Mouse (Mus musculus) hindbrain, embryonic 14.5 days (tissue): ENCODE measurements around the gene Plac9a. TPM values are rescaled to one million over a fixed set of nuclear protein-coding genes. Genes with fewer than 3 reads are reported as not detected.

ENCODE experiments used
- ATAC-seq: fragments of 200-750 bp; cut with Nextera tagmentation; 2 replicates; pipeline ENCODE4 v1.8.0; 2017; ENCODE audit warnings: moderate number of reproducible peaks, mild to moderate bottlenecking, moderate TSS enrichment, moderate library complexity; ENCODE audit not compliant: low FRiP score
- DNase-seq: peaks from one replicate; pipeline ENCODE4 v3.0.0-alpha.2; 2015; ENCODE audit warnings: low spot score
- H3K27ac ChIP-seq: fragments of 300-500 bp; sonication (generic); 2 replicates; pipeline ENCODE4 v1.5.1; 2014; ENCODE audit warnings: mild to moderate bottlenecking, moderate library complexity
- H3K27me3 ChIP-seq: fragments of 300-500 bp; sonication (generic); 2 replicates; pipeline ENCODE4 v1.6.1; 2014; ENCODE audit warnings: mild to moderate bottlenecking, low read length, mixed read lengths; ENCODE audit not compliant: control insufficient read depth, insufficient read depth
- H3K36me3 ChIP-seq: fragments of 300-500 bp; sonication (generic); replicated peaks from 2 replicates; pipeline ENCODE4 v1.6.1; 2014; ENCODE audit not compliant: control insufficient read depth, insufficient read depth
- H3K4me1 ChIP-seq: fragments of 300-500 bp; sonication (generic); replicated peaks from 2 replicates; pipeline ENCODE4 v1.6.1; 2014; ENCODE audit warnings: antibody characterized with exemption, low read length, mixed read lengths; ENCODE audit not compliant: control insufficient read depth, insufficient read depth
- H3K4me2 ChIP-seq: fragments of 300-500 bp; sonication (generic); replicated peaks from 2 replicates; pipeline ENCODE4 v1.6.1; 2014; ENCODE audit warnings: mild to moderate bottlenecking, moderate library complexity
- H3K4me3 ChIP-seq: fragments of 300-500 bp; sonication (generic); replicated peaks from 2 replicates; pipeline ENCODE4 v1.5.1; 2014; ENCODE audit warnings: mild to moderate bottlenecking, low read length
- H3K9ac ChIP-seq: fragments of 300-500 bp; sonication (generic); 2 replicates; pipeline ENCODE4 v1.6.1; 2014
- H3K9me3 ChIP-seq: fragments of 300-500 bp; sonication (generic); 2 replicates; pipeline ENCODE4 v1.6.1; 2016; ENCODE audit warnings: low read length; ENCODE audit not compliant: control insufficient read depth
- WGBS: fragments of 180-500 bp; shearing (Covaris S2); extraction: QIAGEN DNeasy Blood & Tissue Kit; methylation state at CpG from one replicate; pipeline ENCODE4 v1.1.7; 2014; 5-methylcytosine and 5-hydroxymethylcytosine counted together
- polyA plus RNA-seq: library from polyadenylated mRNA; unstranded; fragments of >200 nt; fragmentation: Nextera tagmentation; extraction: Ambion mirVana; gene quantifications from 2 replicates; pipeline ENCODE4 v1.2.1, GENCODE M21; 2014

The Plac9a gene
- polyA plus RNA-seq, 1 experiment from 2014 or later, result not detected

GRCm38 (mm10) chr14:25866832-25867231 is 36.1 kb downstream of the Plac9a start:
- no peak overlapping the region for H3K27ac ChIP-seq
- WGBS, result 84% methylated on average over 11 of the region's 11 CpGs
- H3K36me3 ChIP-seq, result no peaks in the 10 kb centered on the region
- H3K9ac ChIP-seq, result no peak overlapping the region
- no peaks in the 10 kb centered on the region for H3K9me3 ChIP-seq
- H3K27me3 ChIP-seq, result no peaks in the 10 kb centered on the region
- no peaks in the 10 kb centered on the region for H3K4me1 ChIP-seq
- DNase-seq (no peak), ATAC-seq (no peak)
- no peak overlapping the region for H3K4me2 ChIP-seq
- no peak overlapping the region for H3K4me3 ChIP-seq

- Histone ChIP-seq H3K9ac (no peak overlapping the region), H3K27me3 (no peaks in the 10 kb centered on the region), H3K4me2 (no peak overlapping the region), H3K4me3 (no peak overlapping the region), H3K36me3 (no peaks in the 10 kb centered on the region), H3K9me3 (no peaks in the 10 kb centered on the region), H3K4me1 (no peaks in the 10 kb centered on the region), H3K27ac (no peak overlapping the region)
- DNase-seq, result no peak
- ATAC-seq, result no peak
- WGBS, result 97% methylated on average over 6 of the region's 6 CpGs
Observed at GRCm38 (mm10) chr14:25866384-25866783, 36.5 kb downstream of the Plac9a start.

GRCm38 (mm10) chr14:25865251-25865650 is 37.6 kb downstream of the Plac9a start:
- WGBS, result 87% methylated on average over 5 of the region's 5 CpGs
- Histone ChIP-seq H3K4me1 (no peaks in the 10 kb centered on the region), H3K4me2 (no peak overlapping the region), H3K27ac (no peak overlapping the region), H3K4me3 (no peak overlapping the region), H3K27me3 (no peaks in the 10 kb centered on the region), H3K9me3 (no peaks in the 10 kb centered on the region), H3K9ac (no peak overlapping the region), H3K36me3 (no peaks in the 10 kb centered on the region)
- no peak for DNase-seq
- no peak for ATAC-seq

- DNase-seq (no peak), ATAC-seq (no peak)
- H3K4me3 ChIP-seq, result no peak overlapping the region
- H3K4me1 ChIP-seq, result no peaks in the 10 kb centered on the region
- H3K27ac ChIP-seq, result no peak overlapping the region
- H3K4me2 ChIP-seq, result no peak overlapping the region
- no peaks in the 10 kb centered on the region for H3K9me3 ChIP-seq
- no peaks in the 10 kb centered on the region for H3K36me3 ChIP-seq
- H3K27me3 ChIP-seq, result no peaks in the 10 kb centered on the region
- no peak overlapping the region for H3K9ac ChIP-seq
- WGBS, result 94% methylated on average over 2 of the region's 2 CpGs
Observed at GRCm38 (mm10) chr14:25863721-25864120, 39.2 kb downstream of the Plac9a start.

DNA sequence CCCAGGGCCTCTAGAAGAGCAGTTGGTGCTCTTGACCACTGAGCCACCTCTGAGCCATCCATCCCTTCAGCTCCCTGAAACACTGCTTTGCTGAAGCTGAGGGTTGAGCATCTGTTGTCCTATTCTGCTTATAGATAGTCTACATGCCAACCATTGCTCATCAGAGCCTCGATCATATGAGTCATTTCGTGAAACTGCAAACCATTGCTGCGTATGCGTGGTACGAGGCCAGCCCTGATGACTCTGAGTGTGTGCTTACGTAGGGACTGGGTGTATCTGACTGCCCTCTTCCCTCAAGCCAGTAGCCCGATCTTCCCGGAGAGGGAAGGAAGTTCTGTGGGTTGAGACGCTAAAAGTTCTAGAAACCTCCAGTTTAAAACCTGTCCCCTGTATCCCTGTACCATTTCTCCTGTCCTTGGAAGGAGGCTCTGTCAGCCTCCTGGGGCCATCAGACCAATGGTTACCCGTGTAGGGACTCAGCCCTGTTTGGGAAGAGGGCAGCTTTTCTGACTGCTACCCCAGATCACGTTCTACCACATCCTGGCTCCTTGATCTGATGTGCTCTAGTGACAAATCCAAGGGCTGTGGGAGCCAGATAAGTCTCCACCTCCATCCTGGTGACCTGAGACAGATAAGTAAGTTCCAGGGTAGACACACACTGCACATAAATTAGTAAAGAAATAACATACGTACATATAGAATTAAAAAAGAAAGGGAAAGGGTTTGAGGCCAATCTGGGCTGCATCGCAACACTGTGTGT is 40.9 kb downstream of the Plac9a start:
- Histone ChIP-seq H3K27me3 (no peaks in the 10 kb centered on the region), H3K4me3 (no peak overlapping the region), H3K9me3 (no peaks in the 10 kb centered on the region), H3K4me1 (no peaks in the 10 kb centered on the region), H3K9ac (no peak overlapping the region), H3K4me2 (no peak overlapping the region), H3K27ac (no peak overlapping the region), H3K36me3 (no peaks in the 10 kb centered on the region)
- ATAC-seq, result no peak
- 93% methylated on average over 13 of the region's 13 CpGs for WGBS
- no peak for DNase-seq

- ATAC-seq (no peak), DNase-seq (no peak)
- Histone ChIP-seq H3K9ac (no peak overlapping the region), H3K4me3 (no peak overlapping the region), H3K27me3 (no peaks in the 10 kb centered on the region), H3K4me2 (no peak overlapping the region), H3K4me1 (no peaks in the 10 kb centered on the region), H3K36me3 (no peaks in the 10 kb centered on the region), H3K27ac (no peak overlapping the region), H3K9me3 (no peaks in the 10 kb centered on the region)
- 92% methylated on average over 8 of the region's 8 CpGs for WGBS
Observed at GRCm38 (mm10) chr14:25857940-25858339, 45.0 kb downstream of the Plac9a start.

DNA sequence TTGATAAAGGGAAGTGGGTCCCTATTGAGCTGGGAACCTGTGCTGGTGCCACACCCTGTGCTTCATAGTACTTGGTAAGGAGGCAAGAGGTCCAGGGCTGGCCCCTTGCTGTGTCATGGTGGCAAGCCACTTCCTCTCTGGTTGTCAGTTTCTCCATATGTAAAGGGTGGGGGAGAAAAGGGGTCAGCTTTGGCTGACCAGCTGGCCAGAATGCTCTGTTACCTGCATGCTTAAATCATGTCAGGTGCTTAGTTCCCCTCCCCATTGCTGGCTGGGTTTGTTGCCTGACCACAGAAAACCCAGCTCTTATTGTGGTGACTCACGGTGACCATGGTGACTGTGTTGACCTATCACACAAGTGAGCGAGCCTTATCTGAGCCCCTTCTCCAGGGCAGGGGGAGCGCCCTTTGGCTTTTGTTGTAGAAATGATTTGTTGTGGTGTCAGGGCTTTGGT is 45.7 kb downstream of the Plac9a start:
- no peak overlapping the region for H3K27ac ChIP-seq
- H3K4me2 ChIP-seq, result no peak overlapping the region
- H3K9ac ChIP-seq, result no peak overlapping the region
- H3K9me3 ChIP-seq, result no peaks in the 10 kb centered on the region
- no peaks in the 10 kb centered on the region for H3K27me3 ChIP-seq
- DNase-seq (no peak), ATAC-seq (no peak)
- H3K4me3 ChIP-seq, result no peak overlapping the region
- no peaks in the 10 kb centered on the region for H3K36me3 ChIP-seq
- no peaks in the 10 kb centered on the region for H3K4me1 ChIP-seq
- 57% methylated on average over 3 of the region's 3 CpGs for WGBS

DNA sequence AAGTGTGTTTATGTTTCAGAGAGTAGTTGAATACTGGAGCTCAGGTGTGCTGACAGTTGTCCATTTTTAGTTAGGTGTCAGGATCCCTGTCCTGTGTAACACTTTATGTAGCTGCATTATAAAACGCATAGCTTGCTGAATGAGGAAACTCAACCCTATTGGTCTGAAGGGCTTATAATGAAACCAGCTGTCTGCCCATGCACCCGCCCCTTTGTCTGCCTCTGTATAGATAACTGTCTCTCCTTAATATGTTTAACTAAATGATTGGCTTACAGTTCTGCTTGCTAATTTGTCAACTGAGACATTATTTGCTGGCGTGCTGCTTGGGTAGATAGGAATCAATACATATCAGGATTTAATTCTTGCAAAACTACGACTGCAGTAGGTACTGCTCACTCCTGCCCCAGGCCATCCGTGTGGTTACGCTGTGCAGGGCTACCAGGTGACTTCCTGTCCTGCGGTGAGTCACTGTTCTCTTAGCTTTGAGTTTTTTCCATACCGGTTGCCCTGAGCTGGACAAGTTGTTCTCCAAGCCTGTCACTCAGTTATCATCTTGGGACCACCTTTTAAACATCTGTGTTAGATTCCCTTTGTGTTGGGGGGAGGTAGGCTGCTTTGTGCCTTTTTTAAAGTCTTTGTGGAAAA is 47.5 kb downstream of the Plac9a start:
- Histone ChIP-seq H3K9me3 (no peaks in the 10 kb centered on the region), H3K27me3 (no peaks in the 10 kb centered on the region), H3K4me2 (no peak overlapping the region), H3K27ac (no peak overlapping the region), H3K9ac (no peak overlapping the region), H3K4me1 (no peaks in the 10 kb centered on the region), H3K36me3 (no peaks in the 10 kb centered on the region), H3K4me3 (no peak overlapping the region)
- WGBS, result 72% methylated on average over 8 of the region's 8 CpGs
- no peak for ATAC-seq
- DNase-seq, result no peak

- Histone ChIP-seq H3K4me3 (no peak overlapping the region), H3K4me1 (no peaks in the 10 kb centered on the region), H3K9ac (no peak overlapping the region), H3K4me2 (no peak overlapping the region), H3K27me3 (no peaks in the 10 kb centered on the region), H3K36me3 (no peaks in the 10 kb centered on the region), H3K27ac (no peak overlapping the region), H3K9me3 (no peaks in the 10 kb centered on the region)
- ATAC-seq (no peak), DNase-seq (no peak)
- WGBS, result 92% methylated on average over 16 of the region's 16 CpGs
Observed at GRCm38 (mm10) chr14:25853717-25854452, 49.0 kb downstream of the Plac9a start.
